Mouse (Mus musculus): Measurements from ENCODE around the gene Zfp874a. TPM values are rescaled to one million over a fixed set of nuclear protein-coding genes. Genes with fewer than 3 reads are reported as not detected.
A peak's percentile ranks its signal among the peaks of the same experiment; 100 is the strongest.

Zfp874a gene
- 0.70 and 6.4 TPM in 2 replicates for total RNA-seq (2014; rRNA removed; ENCODE audit: low replicate concordance)
- polyA plus RNA-seq (2015; fragmentation: Nextera tagmentation; extraction: Ambion mirVana) = 3.6 and 4.2 TPM in 2 replicates

DNA sequence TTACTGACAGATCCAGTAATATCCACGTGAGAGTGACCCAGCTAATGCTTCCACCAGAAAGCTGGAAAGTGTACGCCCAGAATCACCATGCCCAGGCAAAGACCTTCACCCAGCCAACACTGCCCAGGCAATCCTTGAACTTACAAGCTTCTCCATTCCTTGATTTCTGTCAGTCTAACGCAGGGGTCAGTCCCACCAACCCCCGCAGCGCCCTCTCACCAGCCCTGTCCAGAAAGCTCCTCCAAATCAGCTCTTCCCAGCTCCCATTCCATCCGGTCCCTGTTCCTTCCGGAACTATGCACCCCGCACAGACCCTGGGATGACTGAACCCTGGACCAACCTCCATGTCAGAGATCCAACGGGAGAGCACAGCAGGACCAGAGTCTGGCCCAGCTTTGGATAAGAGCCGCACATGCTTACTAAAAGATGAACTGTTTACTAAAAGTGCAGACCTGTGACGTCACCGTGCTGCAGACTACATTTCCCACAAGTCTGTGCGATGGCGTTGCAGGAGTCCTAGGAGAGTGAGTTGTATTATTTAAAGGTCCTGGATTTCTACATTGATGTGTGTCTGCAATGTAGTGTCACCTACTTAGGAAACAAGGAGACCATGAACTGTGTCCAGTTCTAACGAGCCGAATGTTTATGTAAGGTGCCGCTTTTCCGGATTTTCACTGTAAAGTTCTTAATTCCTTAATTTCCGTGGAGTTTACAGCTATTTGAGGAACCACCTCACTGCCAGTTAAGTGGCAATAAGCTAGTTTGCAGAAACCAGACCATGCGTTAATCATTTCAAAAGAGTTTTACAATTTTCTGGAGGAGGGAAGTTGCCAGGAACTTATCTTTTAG, at the start of gene Zfp874a:
Gene Zfp874a, minus strand, starts transcription at position 453 of the 849 bp plus-strand sequence.
- Histone ChIP-seq H3K9ac (replicated peaks; ENCODE audit: low read depth, low read length) (peak within 1 kb of the TSS; percentile 47), H3K9me3 (replicated peaks; ENCODE audit: control insufficient read depth, low read length) (no peaks in the 10 kb centered on the region), H3K4me2 (ENCODE audit: low read depth, low read length) (peak within 1 kb of the TSS; percentile 71), H3K36me3 (replicated peaks; ENCODE audit: control insufficient read depth, insufficient read depth, low read length) (peaks cover 12% of the 10 kb centered on the region), H3K27me3 (ENCODE audit: control insufficient read depth, insufficient read depth, low read length) (no peaks in the 10 kb centered on the region), H3K4me1 (ENCODE audit: control insufficient read depth, insufficient read depth) (peaks cover 3% of the 10 kb centered on the region; the same call in 1 of the 2 replicates), H3K4me3 (ENCODE audit: low read depth, low read length) (peak within 1 kb of the TSS; percentile 64), H3K27ac (ENCODE audit: low read depth) (peak within 1 kb of the TSS; percentile 63)
- TF ChIP-seq CTCF (IDR thresholded peaks at IDR 0.05; ENCODE audit: low read depth) (no peak), EP300 (IDR thresholded peaks at IDR 0.05; ENCODE audit: low read depth) (no peak)
- DNase-seq (ENCODE audit: low spot score) (peak; percentile 81), ATAC-seq (ENCODE audit: insufficient read depth, low read depth) (peak; percentile 94)
- WGBS = under 1% methylated on average over 20 of the region's 20 CpGs

DNA sequence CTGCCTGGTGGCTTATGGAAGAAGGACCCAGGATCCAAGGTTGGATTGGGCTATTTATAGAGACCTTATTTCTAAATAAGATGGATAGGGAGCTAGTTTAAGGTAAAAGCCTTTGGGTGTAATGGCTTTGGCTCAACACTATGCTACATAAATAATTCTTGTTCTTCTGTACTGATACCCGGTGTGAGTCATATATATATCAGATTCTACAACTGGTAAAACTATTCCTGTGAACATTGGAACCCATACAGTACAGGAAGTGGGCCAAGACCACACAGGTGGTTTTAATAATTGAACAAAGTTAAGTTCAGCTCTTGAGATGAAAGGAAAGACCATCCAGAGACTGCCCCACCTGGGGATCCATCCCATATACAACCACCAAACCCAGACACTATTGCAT, 49.5 kb upstream of the Zfp874a start:
- H3K27me3 ChIP-seq (ENCODE audit: control insufficient read depth, insufficient read depth, low read length) = no peaks in the 10 kb centered on the region
- no peak overlapping the region for H3K27ac ChIP-seq (ENCODE audit: low read depth)
- H3K4me3 ChIP-seq (ENCODE audit: low read depth, low read length) = no peak overlapping the region
- no peak overlapping the region for H3K4me2 ChIP-seq (ENCODE audit: low read depth, low read length)
- DNase-seq (ENCODE audit: low spot score) (no peak), ATAC-seq (ENCODE audit: insufficient read depth, low read depth) (no peak)
- WGBS = 72% methylated on average over 1 of the region's 1 CpGs
- H3K36me3 ChIP-seq (replicated peaks; ENCODE audit: control insufficient read depth, insufficient read depth, low read length) = 0 out of 2 replicates have a peak, but pooled peaks cover 2% of the 10 kb centered on the region
- no peaks in the 10 kb centered on the region for H3K9me3 ChIP-seq (replicated peaks; ENCODE audit: control insufficient read depth, low read length)
- no peak for TF ChIP-seq CTCF (IDR thresholded peaks at IDR 0.05; ENCODE audit: low read depth)
- TF ChIP-seq EP300 (IDR thresholded peaks at IDR 0.05; ENCODE audit: low read depth) = no peak
- H3K4me1 ChIP-seq (ENCODE audit: control insufficient read depth, insufficient read depth) = peaks cover 6% of the 10 kb centered on the region; the same call in 1 of the 2 replicates
- H3K9ac ChIP-seq (replicated peaks; ENCODE audit: low read depth, low read length) = no peak overlapping the region

DNA sequence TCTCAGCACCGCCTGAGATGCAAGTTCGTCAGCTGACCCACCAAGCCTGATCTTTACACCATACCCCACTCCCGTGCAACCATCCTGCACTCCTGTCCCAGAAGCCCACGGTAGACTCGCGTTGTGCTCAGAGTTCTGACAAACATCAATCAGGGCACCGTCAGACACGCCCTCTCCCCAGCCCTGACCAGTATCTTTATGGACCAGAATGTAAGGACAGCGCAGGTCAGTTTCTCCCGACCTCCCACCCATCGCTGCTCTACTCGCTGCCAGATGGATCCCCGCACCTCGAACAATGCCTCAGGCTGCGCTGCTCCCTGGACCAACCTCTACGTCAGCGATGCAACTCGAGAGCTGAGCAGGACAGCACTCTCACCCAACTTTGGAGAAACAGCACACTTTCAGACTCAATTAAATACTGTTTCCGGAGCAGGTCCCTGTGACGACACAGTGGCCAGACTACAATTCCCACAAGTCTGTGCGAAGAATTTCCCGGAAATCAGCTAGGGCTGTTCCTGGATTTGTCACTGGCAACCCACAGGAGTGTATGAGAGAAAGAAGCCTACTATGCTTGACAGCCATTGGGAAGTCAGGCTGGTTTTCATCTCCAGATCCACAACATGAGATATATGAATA, 48.8 kb upstream of the Zfp874a start, which contains the start of gene Zfp58:
Gene Zfp58, minus strand, starts transcription at position 472 of the 636 bp plus-strand sequence.
- ATAC-seq (ENCODE audit: insufficient read depth, low read depth) = peak; percentile 95
- DNase-seq (ENCODE audit: low spot score) = peak; percentile 83
- no peak for TF ChIP-seq CTCF (IDR thresholded peaks at IDR 0.05; ENCODE audit: low read depth)
- TF ChIP-seq EP300 (IDR thresholded peaks at IDR 0.05; ENCODE audit: low read depth) = no peak
- no peaks in the 10 kb centered on the region for H3K27me3 ChIP-seq (ENCODE audit: control insufficient read depth, insufficient read depth, low read length)
- H3K27ac ChIP-seq (ENCODE audit: low read depth) = no peak within 1 kb of the TSS
- H3K36me3 ChIP-seq (replicated peaks; ENCODE audit: control insufficient read depth, insufficient read depth, low read length) = 0 out of 2 replicates have a peak, but pooled peaks cover 4% of the 10 kb centered on the region
- H3K9ac ChIP-seq (replicated peaks; ENCODE audit: low read depth, low read length) = peak within 1 kb of the TSS; percentile 60
- H3K4me2 ChIP-seq (ENCODE audit: low read depth, low read length) = peak within 1 kb of the TSS; percentile 76
- 0% methylated on average over 22 of the region's 22 CpGs for WGBS
- H3K4me1 ChIP-seq (ENCODE audit: control insufficient read depth, insufficient read depth) = peaks cover 6% of the 10 kb centered on the region; the same call in 1 of the 2 replicates
- H3K9me3 ChIP-seq (replicated peaks; ENCODE audit: control insufficient read depth, low read length) = no peaks in the 10 kb centered on the region
- H3K4me3 ChIP-seq (ENCODE audit: low read depth, low read length) = peak within 1 kb of the TSS; percentile 87

DNA sequence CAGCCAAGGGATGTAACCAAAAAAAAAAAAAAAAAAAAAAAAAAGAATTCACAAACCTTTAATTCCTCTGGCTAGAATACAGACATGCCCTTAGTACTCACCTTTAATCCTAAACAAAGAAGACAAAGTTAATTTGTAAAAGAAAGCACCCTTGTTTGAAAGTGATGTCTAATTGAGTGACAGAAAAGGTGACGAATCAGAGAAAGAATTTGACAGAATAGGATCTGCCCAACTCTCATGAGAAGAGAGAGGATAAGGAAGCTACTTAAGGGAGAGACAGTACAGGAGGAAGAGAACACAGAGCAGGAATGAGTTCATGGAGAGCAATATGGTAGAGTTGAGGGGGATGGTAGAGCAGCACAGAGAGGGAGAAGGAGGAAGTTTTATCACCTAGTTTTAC, 44.2 kb upstream of the Zfp874a start:
- TF ChIP-seq CTCF (IDR thresholded peaks at IDR 0.05; ENCODE audit: low read depth) = no peak
- TF ChIP-seq EP300 (IDR thresholded peaks at IDR 0.05; ENCODE audit: low read depth) = no peak
- H3K4me1 ChIP-seq (ENCODE audit: control insufficient read depth, insufficient read depth) = peaks cover 6% of the 10 kb centered on the region; the same call in 1 of the 2 replicates
- no peak overlapping the region for H3K4me3 ChIP-seq (ENCODE audit: low read depth, low read length)
- no peak overlapping the region for H3K27ac ChIP-seq (ENCODE audit: low read depth)
- WGBS = 94% methylated on average over 1 of the region's 1 CpGs
- H3K27me3 ChIP-seq (ENCODE audit: control insufficient read depth, insufficient read depth, low read length) = no peaks in the 10 kb centered on the region
- DNase-seq (ENCODE audit: low spot score) (no peak), ATAC-seq (ENCODE audit: insufficient read depth, low read depth) (no peak)
- peaks cover 43% of the 10 kb centered on the region for H3K36me3 ChIP-seq (replicated peaks; ENCODE audit: control insufficient read depth, insufficient read depth, low read length)
- H3K4me2 ChIP-seq (ENCODE audit: low read depth, low read length) = no peak overlapping the region
- H3K9ac ChIP-seq (replicated peaks; ENCODE audit: low read depth, low read length) = no peak overlapping the region
- peaks cover 13% of the 10 kb centered on the region for H3K9me3 ChIP-seq (replicated peaks; ENCODE audit: control insufficient read depth, low read length)

DNA sequence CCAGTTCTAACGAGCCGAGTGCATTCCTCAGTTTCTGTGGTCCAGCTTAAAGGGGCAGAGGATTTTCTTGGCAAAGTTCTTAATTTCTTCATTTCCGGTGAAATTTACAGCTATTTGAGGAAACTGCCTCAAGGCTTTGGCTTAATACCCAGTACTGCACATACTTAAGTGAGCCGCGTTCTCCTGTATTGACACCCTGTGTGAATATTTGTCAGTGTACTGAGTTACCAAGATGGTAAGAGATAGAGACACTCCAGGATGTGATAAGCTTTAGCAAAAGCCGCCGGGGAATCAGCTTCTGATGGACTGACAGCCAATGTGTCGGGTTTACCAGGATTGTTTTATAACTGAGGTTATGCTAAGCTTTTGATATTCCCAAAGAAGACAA, 33.0 kb upstream of the Zfp874a start:
- Histone ChIP-seq H3K4me1 (ENCODE audit: control insufficient read depth, insufficient read depth) (peaks cover 5% of the 10 kb centered on the region; the same call in 1 of the 2 replicates), H3K9me3 (replicated peaks; ENCODE audit: control insufficient read depth, low read length) (no peaks in the 10 kb centered on the region), H3K27me3 (ENCODE audit: control insufficient read depth, insufficient read depth, low read length) (no peaks in the 10 kb centered on the region), H3K4me2 (ENCODE audit: low read depth, low read length) (peak overlapping the region; percentile 69), H3K27ac (ENCODE audit: low read depth) (peak overlapping the region; percentile 79; the same call in 1 of the 2 replicates), H3K4me3 (ENCODE audit: low read depth, low read length) (peak overlapping the region; percentile 79), H3K36me3 (replicated peaks; ENCODE audit: control insufficient read depth, insufficient read depth, low read length) (peaks cover 14% of the 10 kb centered on the region), H3K9ac (replicated peaks; ENCODE audit: low read depth, low read length) (peak overlapping the region; percentile 59; the same call in 1 of the 2 replicates)
- no peak for TF ChIP-seq EP300 (IDR thresholded peaks at IDR 0.05; ENCODE audit: low read depth)
- TF ChIP-seq CTCF (IDR thresholded peaks at IDR 0.05; ENCODE audit: low read depth) = no peak
- WGBS = 16% methylated on average over 8 of the region's 8 CpGs
- DNase-seq (ENCODE audit: low spot score) (no peak), ATAC-seq (ENCODE audit: insufficient read depth, low read depth) (peak; percentile 15)
